19 mouse cellular contexts compared by ENCODE assay signal in the genomic region with DNA sequence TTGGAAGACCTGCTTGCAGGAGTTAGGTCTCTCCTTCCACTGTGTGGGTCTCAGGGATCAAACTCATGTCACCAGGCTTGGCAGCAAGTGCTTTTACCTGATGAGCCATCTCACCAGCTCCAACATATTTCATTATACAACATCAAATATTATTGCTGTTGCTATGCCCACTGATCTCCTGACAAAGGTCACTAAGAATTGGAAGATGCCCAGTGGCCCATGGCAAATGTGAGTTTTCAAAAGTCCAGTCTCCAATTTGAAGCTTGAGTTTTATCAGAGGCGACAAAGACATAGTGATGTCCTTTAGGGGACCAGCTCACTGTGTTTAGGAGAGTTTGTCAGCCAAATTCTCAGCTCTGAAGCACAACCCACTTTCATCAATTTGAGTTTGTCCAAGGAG.
"Had no signal": no experiment of that assay in that cellular context is flagged by ENCODE, and none has a peak within 500 bp of the region (broad histone marks: within the 10 kb centered on the region; RNA-seq: fewer than 3 reads in every experiment).

No protein-coding gene starts in this region.

- H3K9ac ChIP-seq: lung, embryonic 14.5 days; midbrain, embryonic 12.5 days; neural tube, embryonic 13.5 days; neural tube, embryonic 15.5 days had no signal

- ATAC-seq: midbrain, embryonic 16.5 days had no signal

- H3K4me1 ChIP-seq: midbrain, embryonic 10.5 days; midbrain, embryonic 12.5 days; neural tube, embryonic 13.5 days; neural tube, embryonic 15.5 days had no signal

- DNase-seq: lung, adult 18-20 months; lung, embryonic 14.5 days; lung, postnatal 10 days; lung, postnatal 4 days; midbrain, embryonic 14.5 days; retina, postnatal 1 day; right cerebral cortex, adult 18-20 months; right cerebral cortex, postnatal 25 days; right cerebral cortex, postnatal 4 days; spleen, adult 18-20 months; thymus, adult 18-20 months; thymus, postnatal 14 days; thymus, postnatal 36 days had no signal

- H3K4me3 ChIP-seq: midbrain, embryonic 10.5 days; midbrain, embryonic 12.5 days; myocyte; neural tube, embryonic 13.5 days; neural tube, embryonic 15.5 days had no signal

- H3K27ac ChIP-seq: midbrain, embryonic 10.5 days; midbrain, embryonic 12.5 days; neural tube, embryonic 13.5 days; neural tube, embryonic 15.5 days had no signal

- H3K27me3 ChIP-seq: midbrain, embryonic 12.5 days; neural tube, embryonic 13.5 days; neural tube, embryonic 15.5 days had no signal

- H3K4me2 ChIP-seq: lung, embryonic 14.5 days; midbrain, embryonic 12.5 days; neural tube, embryonic 13.5 days; neural tube, embryonic 15.5 days had no signal

- H3K36me3 ChIP-seq: midbrain, embryonic 10.5 days; midbrain, embryonic 12.5 days; neural tube, embryonic 13.5 days; neural tube, embryonic 15.5 days had no signal

- H3K9me3 ChIP-seq: neural tube, embryonic 15.5 days had no signal
